Mouse (Mus musculus): ENCODE data around the gene Kctd8. TPM values are rescaled to one million over a fixed set of nuclear protein-coding genes. Genes with fewer than 3 reads are reported as not detected.

Gene Kctd8
- total and polyA plus RNA-seq, 2 experiments from 2014 or later, result 0.23 to 1.1 TPM

GRCm38 (mm10) chr5:69227147-69227546 is 114.3 kb downstream of the Kctd8 start:
- H3K9ac ChIP-seq (replicated peaks; ENCODE audit: low read depth, low read length), result no peak overlapping the region
- no peak overlapping the region for H3K4me3 ChIP-seq (ENCODE audit: low read depth, low read length)
- H3K36me3 ChIP-seq (replicated peaks; ENCODE audit: control insufficient read depth, insufficient read depth, low read length), result no peaks in the 10 kb centered on the region
- no peaks in the 10 kb centered on the region for H3K9me3 ChIP-seq (replicated peaks; ENCODE audit: control insufficient read depth, low read length)
- H3K4me1 ChIP-seq (ENCODE audit: control insufficient read depth, insufficient read depth), result no peaks in the 10 kb centered on the region
- WGBS, result 59% methylated on average over 2 of the region's 2 CpGs
- DNase-seq (ENCODE audit: low spot score), result no peak
- H3K27ac ChIP-seq (ENCODE audit: low read depth), result no peak overlapping the region
- no peak overlapping the region for H3K4me2 ChIP-seq (ENCODE audit: low read depth, low read length)
- ATAC-seq (ENCODE audit: insufficient read depth, low read depth), result no peak
- TF ChIP-seq CTCF (IDR thresholded peaks at IDR 0.05; ENCODE audit: low read depth) (no peak), EP300 (IDR thresholded peaks at IDR 0.05; ENCODE audit: low read depth) (no peak)
- H3K27me3 ChIP-seq (ENCODE audit: control insufficient read depth, insufficient read depth, low read length), result no peaks in the 10 kb centered on the region

GRCm38 (mm10) chr5:69222608-69223007 is 118.9 kb downstream of the Kctd8 start:
- Histone ChIP-seq H3K36me3 (replicated peaks; ENCODE audit: control insufficient read depth, insufficient read depth, low read length) (no peaks in the 10 kb centered on the region), H3K9me3 (replicated peaks; ENCODE audit: control insufficient read depth, low read length) (no peaks in the 10 kb centered on the region), H3K9ac (replicated peaks; ENCODE audit: low read depth, low read length) (no peak overlapping the region), H3K4me3 (ENCODE audit: low read depth, low read length) (no peak overlapping the region), H3K27me3 (ENCODE audit: control insufficient read depth, insufficient read depth, low read length) (no peaks in the 10 kb centered on the region), H3K4me2 (ENCODE audit: low read depth, low read length) (no peak overlapping the region), H3K4me1 (ENCODE audit: control insufficient read depth, insufficient read depth) (no peaks in the 10 kb centered on the region), H3K27ac (ENCODE audit: low read depth) (no peak overlapping the region)
- no peak for TF ChIP-seq EP300 (IDR thresholded peaks at IDR 0.05; ENCODE audit: low read depth)
- TF ChIP-seq CTCF (IDR thresholded peaks at IDR 0.05; ENCODE audit: low read depth), result no peak
- ATAC-seq (ENCODE audit: insufficient read depth, low read depth), result no peak
- no peak for DNase-seq (ENCODE audit: low spot score)
- WGBS, result 54% methylated on average over 1 of the region's 1 CpGs

GRCm38 (mm10) chr5:69215216-69215615 is 126.3 kb downstream of the Kctd8 start:
- H3K4me1 ChIP-seq (ENCODE audit: control insufficient read depth, insufficient read depth), result no peaks in the 10 kb centered on the region
- ATAC-seq (ENCODE audit: insufficient read depth, low read depth) (no peak), DNase-seq (ENCODE audit: low spot score) (no peak)
- no peaks in the 10 kb centered on the region for H3K36me3 ChIP-seq (replicated peaks; ENCODE audit: control insufficient read depth, insufficient read depth, low read length)
- no peak overlapping the region for H3K4me2 ChIP-seq (ENCODE audit: low read depth, low read length)
- TF ChIP-seq EP300 (IDR thresholded peaks at IDR 0.05; ENCODE audit: low read depth), result no peak
- no peak for TF ChIP-seq CTCF (IDR thresholded peaks at IDR 0.05; ENCODE audit: low read depth)
- 64% methylated on average over 3 of the region's 3 CpGs for WGBS
- H3K4me3 ChIP-seq (ENCODE audit: low read depth, low read length), result no peak overlapping the region
- H3K9me3 ChIP-seq (replicated peaks; ENCODE audit: control insufficient read depth, low read length), result no peaks in the 10 kb centered on the region
- no peak overlapping the region for H3K9ac ChIP-seq (replicated peaks; ENCODE audit: low read depth, low read length)
- H3K27ac ChIP-seq (ENCODE audit: low read depth), result no peak overlapping the region
- H3K27me3 ChIP-seq (ENCODE audit: control insufficient read depth, insufficient read depth, low read length), result no peaks in the 10 kb centered on the region

GRCm38 (mm10) chr5:69209401-69209800 is 132.1 kb downstream of the Kctd8 start:
- no peaks in the 10 kb centered on the region for H3K27me3 ChIP-seq (ENCODE audit: control insufficient read depth, insufficient read depth, low read length)
- H3K9me3 ChIP-seq (replicated peaks; ENCODE audit: control insufficient read depth, low read length), result no peaks in the 10 kb centered on the region
- H3K4me1 ChIP-seq (ENCODE audit: control insufficient read depth, insufficient read depth), result no peaks in the 10 kb centered on the region
- no peak overlapping the region for H3K27ac ChIP-seq (ENCODE audit: low read depth)
- TF ChIP-seq EP300 (IDR thresholded peaks at IDR 0.05; ENCODE audit: low read depth) (no peak), CTCF (IDR thresholded peaks at IDR 0.05; ENCODE audit: low read depth) (no peak)
- no peak overlapping the region for H3K9ac ChIP-seq (replicated peaks; ENCODE audit: low read depth, low read length)
- no peak overlapping the region for H3K4me2 ChIP-seq (ENCODE audit: low read depth, low read length)
- no peaks in the 10 kb centered on the region for H3K36me3 ChIP-seq (replicated peaks; ENCODE audit: control insufficient read depth, insufficient read depth, low read length)
- ATAC-seq (ENCODE audit: insufficient read depth, low read depth) (no peak), DNase-seq (ENCODE audit: low spot score) (no peak)
- no peak overlapping the region for H3K4me3 ChIP-seq (ENCODE audit: low read depth, low read length)

- DNase-seq (ENCODE audit: low spot score), result no peak
- Histone ChIP-seq H3K4me1 (ENCODE audit: control insufficient read depth, insufficient read depth) (no peaks in the 10 kb centered on the region), H3K9me3 (replicated peaks; ENCODE audit: control insufficient read depth, low read length) (no peaks in the 10 kb centered on the region), H3K9ac (replicated peaks; ENCODE audit: low read depth, low read length) (no peak overlapping the region), H3K27ac (ENCODE audit: low read depth) (no peak overlapping the region), H3K4me3 (ENCODE audit: low read depth, low read length) (no peak overlapping the region), H3K36me3 (replicated peaks; ENCODE audit: control insufficient read depth, insufficient read depth, low read length) (no peaks in the 10 kb centered on the region), H3K27me3 (ENCODE audit: control insufficient read depth, insufficient read depth, low read length) (no peaks in the 10 kb centered on the region), H3K4me2 (ENCODE audit: low read depth, low read length) (no peak overlapping the region)
- no peak for ATAC-seq (ENCODE audit: insufficient read depth, low read depth)
- 64% methylated on average over 2 of the region's 2 CpGs for WGBS
- TF ChIP-seq EP300 (IDR thresholded peaks at IDR 0.05; ENCODE audit: low read depth) (no peak), CTCF (IDR thresholded peaks at IDR 0.05; ENCODE audit: low read depth) (no peak)
Measured at GRCm38 (mm10) chr5:69207713-69208112, 133.8 kb downstream of the Kctd8 start.

- no peak overlapping the region for H3K9ac ChIP-seq (replicated peaks; ENCODE audit: low read depth, low read length)
Measured at GRCm38 (mm10) chr5:69159897-69160509, 181.5 kb downstream of the Kctd8 start.

More at GRCm38 (mm10) chr5:69159897-69160509, 181.5 kb downstream of the Kctd8 start:
- 69% methylated on average over 4 of the region's 4 CpGs for WGBS
- TF ChIP-seq EP300 (IDR thresholded peaks at IDR 0.05; ENCODE audit: low read depth) (no peak), CTCF (IDR thresholded peaks at IDR 0.05; ENCODE audit: low read depth) (no peak)
- Histone ChIP-seq H3K27ac (ENCODE audit: low read depth) (no peak overlapping the region), H3K4me2 (ENCODE audit: low read depth, low read length) (no peak overlapping the region), H3K27me3 (ENCODE audit: control insufficient read depth, insufficient read depth, low read length) (no peaks in the 10 kb centered on the region), H3K4me3 (ENCODE audit: low read depth, low read length) (no peak overlapping the region), H3K4me1 (ENCODE audit: control insufficient read depth, insufficient read depth) (no peaks in the 10 kb centered on the region), H3K36me3 (replicated peaks; ENCODE audit: control insufficient read depth, insufficient read depth, low read length) (no peaks in the 10 kb centered on the region), H3K9me3 (replicated peaks; ENCODE audit: control insufficient read depth, low read length) (no peaks in the 10 kb centered on the region)
- ATAC-seq (ENCODE audit: insufficient read depth, low read depth) (no peak), DNase-seq (ENCODE audit: low spot score) (no peak)

Measured in heart, postnatal 0 days (tissue).